Mouse (Mus musculus): Measurements from ENCODE around the gene Slc38a2. TPM values are rescaled to one million over a fixed set of nuclear protein-coding genes. Genes with fewer than 3 reads are reported as not detected.
A peak's percentile ranks its signal among the peaks of the same experiment; 100 is the strongest.

Slc38a2 gene
- polyA plus RNA-seq (2016; fragmentation: Nextera tagmentation; extraction: Ambion mirVana), result 57.6 and 62.7 TPM in 2 replicates

DNA sequence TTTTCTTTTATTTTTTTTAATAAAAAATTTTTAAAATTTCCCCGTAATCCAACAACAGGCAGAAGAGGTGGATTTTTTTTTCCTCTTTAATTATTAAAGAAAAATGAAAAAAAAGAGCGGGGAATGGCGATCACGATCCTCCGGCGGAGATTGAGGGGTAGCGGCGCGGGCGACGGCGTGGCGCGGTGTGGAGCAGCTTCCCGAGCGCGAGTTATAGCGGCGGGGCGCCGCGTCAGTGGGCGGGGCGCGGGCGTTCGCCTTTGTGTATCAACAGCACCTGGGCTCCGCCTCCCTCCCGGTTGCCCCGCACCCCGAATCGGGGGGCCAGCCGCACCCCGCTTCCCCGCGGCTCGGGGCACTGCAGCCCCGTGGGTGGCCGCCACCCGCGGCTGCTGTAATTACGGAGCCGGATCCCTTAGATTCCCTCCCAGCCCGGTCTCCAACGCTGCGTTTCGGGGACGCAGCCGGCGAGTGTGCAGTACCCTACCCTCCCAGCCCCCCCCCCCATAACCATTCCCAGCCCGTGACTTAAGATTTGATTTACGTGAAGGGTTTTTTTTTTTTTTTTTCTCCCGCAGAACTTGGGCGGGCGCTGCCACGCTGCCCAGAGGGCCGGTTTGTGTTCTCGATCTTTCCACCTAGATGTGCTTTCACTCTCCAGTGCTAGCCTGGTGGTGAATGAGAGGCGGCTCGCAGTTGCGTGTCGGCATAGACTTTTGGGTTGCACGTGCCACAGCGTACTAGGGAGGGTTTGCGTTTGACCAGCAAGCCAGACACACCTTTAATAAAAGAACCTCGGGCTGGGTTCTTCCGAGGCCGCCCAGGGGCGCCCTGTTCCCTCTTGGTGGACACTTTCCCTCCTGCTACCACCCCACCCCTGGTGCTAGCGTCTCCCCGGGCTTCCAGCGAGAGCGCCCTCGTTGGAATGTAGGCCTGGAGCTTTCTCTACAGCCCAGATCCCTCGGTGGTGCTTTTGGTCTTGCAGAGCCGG is at the start of gene Slc38a2:
Gene Slc38a2 (minus strand): TSS at position 210 of the 991 bp plus-strand sequence.
- 1% methylated on average over 62 of the region's 76 CpGs for WGBS (ENCODE audit: insufficient replicate concordance)
- Histone ChIP-seq H3K4me3 (peak within 1 kb of the TSS; percentile 91), H3K4me1 (peaks cover 45% of the 10 kb centered on the region), H3K27me3 (replicated peaks) (peaks cover 7% of the 10 kb centered on the region; the same call in 1 of the 2 replicates), H3K9me3 (replicated peaks) (no peaks in the 10 kb centered on the region), H3K4me2 (peak within 1 kb of the TSS; percentile 93), H3K27ac (peak within 1 kb of the TSS; percentile 97), H3K9ac (peak within 1 kb of the TSS; percentile 98), H3K36me3 (peaks cover 37% of the 10 kb centered on the region)
- peak; percentile 85 for ATAC-seq

DNA sequence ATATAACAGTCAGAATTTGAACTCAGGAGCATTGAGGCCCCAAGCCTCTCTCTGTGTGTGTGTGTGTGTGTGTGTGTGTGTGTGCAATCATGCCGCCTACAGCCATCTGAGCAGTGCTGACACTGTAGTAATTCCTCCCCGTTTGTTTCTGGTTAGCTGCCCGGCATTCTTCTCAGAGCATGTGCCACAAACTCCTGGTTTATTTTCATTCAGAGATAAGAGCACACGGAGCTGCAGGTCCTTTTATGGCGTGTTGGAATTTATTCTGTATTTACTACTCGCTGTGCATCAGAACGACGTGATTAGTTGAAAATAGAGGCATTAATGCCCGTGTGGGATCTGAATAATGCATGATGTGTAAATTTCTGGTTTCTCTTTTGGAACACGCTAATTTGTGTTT is 49.6 kb upstream of the Slc38a2 start:
- H3K9ac ChIP-seq, result no peak overlapping the region
- no peak overlapping the region for H3K4me2 ChIP-seq
- H3K36me3 ChIP-seq, result no peaks in the 10 kb centered on the region
- H3K27me3 ChIP-seq (replicated peaks), result no peaks in the 10 kb centered on the region
- WGBS (ENCODE audit: insufficient replicate concordance), result 58% methylated on average over 10 of the region's 10 CpGs
- ATAC-seq, result no peak
- H3K27ac ChIP-seq, result no peak overlapping the region
- no peak overlapping the region for H3K4me3 ChIP-seq
- peaks cover 34% of the 10 kb centered on the region for H3K4me1 ChIP-seq
- H3K9me3 ChIP-seq (replicated peaks), result no peaks in the 10 kb centered on the region

DNA sequence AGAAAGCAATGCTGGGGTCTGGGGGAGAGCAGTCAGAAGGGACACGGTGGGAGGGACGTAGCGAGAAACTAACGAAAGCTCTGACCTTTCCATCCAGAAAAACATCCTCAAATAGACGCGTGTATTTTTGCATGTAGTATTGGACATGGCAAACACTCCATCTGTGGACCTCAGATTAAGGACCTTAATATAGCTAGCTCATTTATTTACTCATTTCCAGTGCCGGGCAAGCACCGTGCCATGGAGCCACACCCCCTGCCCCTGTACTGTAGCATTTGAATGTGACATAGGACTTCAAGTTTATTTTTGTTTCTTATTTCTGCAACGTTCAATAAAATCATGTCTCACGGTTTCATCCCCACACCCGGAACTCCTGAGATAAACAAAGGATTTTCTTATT is 48.0 kb upstream of the Slc38a2 start:
- no peak overlapping the region for H3K27ac ChIP-seq
- no peaks in the 10 kb centered on the region for H3K9me3 ChIP-seq (replicated peaks)
- 89% methylated on average over 11 of the region's 11 CpGs for WGBS (ENCODE audit: insufficient replicate concordance)
- ATAC-seq, result no peak
- H3K27me3 ChIP-seq (replicated peaks), result no peaks in the 10 kb centered on the region
- H3K36me3 ChIP-seq, result no peaks in the 10 kb centered on the region
- H3K9ac ChIP-seq, result no peak overlapping the region
- H3K4me2 ChIP-seq, result no peak overlapping the region
- H3K4me3 ChIP-seq, result no peak overlapping the region
- peaks cover 47% of the 10 kb centered on the region for H3K4me1 ChIP-seq

DNA sequence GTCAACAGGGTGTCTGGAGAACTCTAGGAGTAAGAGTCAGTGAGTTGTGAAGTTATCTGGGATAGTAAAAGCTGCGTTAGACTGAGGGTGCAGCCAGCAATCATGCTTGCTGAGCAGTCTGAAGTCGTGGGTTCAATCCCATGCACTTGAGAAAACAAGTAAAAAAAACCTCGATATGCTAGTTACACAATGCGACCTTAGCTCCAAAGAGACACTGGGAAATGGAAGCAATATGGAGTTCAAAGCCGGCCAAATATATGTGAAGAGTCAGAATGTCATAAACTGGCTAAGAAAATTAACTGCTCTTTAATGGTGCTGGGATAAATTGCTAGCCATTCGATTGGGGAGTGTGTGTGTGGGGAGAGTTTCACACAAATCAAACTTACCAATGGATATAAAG is 47.5 kb upstream of the Slc38a2 start:
- ATAC-seq, result no peak
- Histone ChIP-seq H3K27me3 (replicated peaks) (no peaks in the 10 kb centered on the region), H3K4me3 (no peak overlapping the region), H3K9me3 (replicated peaks) (no peaks in the 10 kb centered on the region), H3K9ac (no peak overlapping the region), H3K36me3 (no peaks in the 10 kb centered on the region), H3K4me2 (no peak overlapping the region), H3K4me1 (peaks cover 45% of the 10 kb centered on the region), H3K27ac (no peak overlapping the region)
- WGBS (ENCODE audit: insufficient replicate concordance), result 72% methylated on average over 6 of the region's 6 CpGs

DNA sequence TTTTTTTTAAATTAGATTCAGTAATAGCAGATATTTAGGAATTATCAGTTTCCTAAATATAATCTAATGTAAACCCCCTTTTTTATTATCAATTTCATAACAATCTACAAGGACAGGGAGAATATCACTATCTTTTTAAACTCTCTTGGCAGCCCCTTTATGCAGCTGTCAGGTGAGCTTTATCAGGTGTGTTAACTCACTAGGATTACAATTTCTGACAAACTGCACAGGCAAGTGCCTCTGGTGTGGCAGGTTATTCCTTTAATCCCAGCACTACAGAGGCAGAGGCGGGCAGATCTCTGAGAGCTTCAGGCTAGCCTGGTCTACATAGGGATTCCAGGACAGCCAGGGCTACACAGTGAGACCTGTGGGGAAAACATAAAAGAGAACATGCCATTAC is 45.8 kb upstream of the Slc38a2 start:
- Histone ChIP-seq H3K4me3 (no peak overlapping the region), H3K4me1 (peaks cover 37% of the 10 kb centered on the region), H3K9me3 (replicated peaks) (no peaks in the 10 kb centered on the region), H3K27me3 (replicated peaks) (no peaks in the 10 kb centered on the region), H3K4me2 (no peak overlapping the region), H3K36me3 (no peaks in the 10 kb centered on the region), H3K9ac (no peak overlapping the region), H3K27ac (no peak overlapping the region)
- ATAC-seq, result no peak
- 72% methylated on average over 1 of the region's 1 CpGs for WGBS (ENCODE audit: insufficient replicate concordance)

DNA sequence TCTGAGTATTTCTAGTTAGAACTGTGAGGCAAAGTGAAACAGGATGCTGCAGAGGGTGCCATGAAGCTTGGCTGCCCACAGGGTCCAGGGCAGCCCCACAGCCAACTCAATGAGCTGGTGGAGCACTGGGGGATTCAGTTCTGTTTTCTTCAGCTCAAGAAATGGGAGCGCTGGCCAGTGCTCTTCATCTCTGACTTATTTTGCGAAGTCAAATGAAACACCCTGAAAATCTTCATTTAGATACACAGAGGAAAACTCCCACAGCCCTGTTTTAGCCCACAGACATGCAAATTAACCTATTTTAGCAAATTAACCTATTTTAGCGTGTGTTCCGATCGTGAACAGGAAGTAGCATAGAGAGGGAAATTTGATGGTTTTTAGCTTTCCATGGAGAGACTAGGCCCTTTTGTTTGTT is 45.4 kb upstream of the Slc38a2 start:
- Histone ChIP-seq H3K27ac (peak overlapping the region; percentile 72), H3K4me2 (peak overlapping the region; percentile 56)

DNA sequence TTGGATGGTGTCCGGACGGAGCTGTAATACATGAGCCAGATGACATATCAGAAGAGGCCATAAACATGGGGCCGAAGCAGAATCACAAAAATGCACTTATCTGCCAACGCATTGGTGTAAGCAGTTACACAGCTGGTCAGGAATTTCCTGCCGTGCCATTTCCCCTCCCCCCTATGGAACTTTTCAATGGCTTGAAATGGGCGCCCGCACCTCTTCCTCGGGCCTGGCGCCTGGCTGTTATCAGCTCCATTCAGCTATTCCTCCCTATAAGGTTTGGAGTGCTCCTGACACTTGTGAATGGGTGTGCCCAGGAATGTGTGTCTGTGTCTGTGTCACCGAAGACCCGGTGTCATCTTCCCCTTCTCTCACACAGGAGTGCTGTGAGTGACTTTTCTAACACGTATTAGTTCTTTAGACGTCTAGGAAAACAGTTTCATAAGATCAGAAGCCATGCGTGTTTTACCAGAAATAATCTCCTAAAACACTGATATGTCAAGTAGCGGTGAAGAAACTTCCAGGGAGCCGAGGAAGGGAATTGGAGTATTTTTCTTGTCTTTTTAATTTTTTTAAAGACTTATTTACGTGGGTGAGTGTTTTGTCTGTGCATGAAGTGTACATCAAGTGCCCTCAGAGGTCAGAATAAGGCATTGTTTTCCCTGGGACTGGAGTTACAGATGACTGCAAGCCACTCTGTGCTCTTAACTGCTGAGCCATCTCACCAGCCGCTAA is 44.8 kb upstream of the Slc38a2 start:
- H3K4me2 ChIP-seq, result peak overlapping the region; percentile 56
- H3K4me3 ChIP-seq, result peak overlapping the region; percentile 22; the same call in 1 of the 2 replicates
- WGBS (ENCODE audit: insufficient replicate concordance), result 24% methylated on average over 18 of the region's 18 CpGs
- H3K9me3 ChIP-seq (replicated peaks), result no peaks in the 10 kb centered on the region
- no peak overlapping the region for H3K9ac ChIP-seq
- H3K36me3 ChIP-seq, result no peaks in the 10 kb centered on the region
- peak overlapping the region; percentile 72 for H3K27ac ChIP-seq
- ATAC-seq, result peak; percentile 80
- H3K4me1 ChIP-seq, result peaks cover 37% of the 10 kb centered on the region
- H3K27me3 ChIP-seq (replicated peaks), result no peaks in the 10 kb centered on the region

More for the DNA sequence above, 45.4 kb upstream of the Slc38a2 start:
- H3K36me3 ChIP-seq, result no peaks in the 10 kb centered on the region
- no peak for ATAC-seq
- no peak overlapping the region; the same call in 1 of the 2 replicates for H3K4me3 ChIP-seq
- 72% methylated on average over 5 of the region's 5 CpGs for WGBS (ENCODE audit: insufficient replicate concordance)
- no peaks in the 10 kb centered on the region for H3K27me3 ChIP-seq (replicated peaks)
- peaks cover 38% of the 10 kb centered on the region for H3K4me1 ChIP-seq
- no peak overlapping the region for H3K9ac ChIP-seq
- H3K9me3 ChIP-seq (replicated peaks), result no peaks in the 10 kb centered on the region

DNA sequence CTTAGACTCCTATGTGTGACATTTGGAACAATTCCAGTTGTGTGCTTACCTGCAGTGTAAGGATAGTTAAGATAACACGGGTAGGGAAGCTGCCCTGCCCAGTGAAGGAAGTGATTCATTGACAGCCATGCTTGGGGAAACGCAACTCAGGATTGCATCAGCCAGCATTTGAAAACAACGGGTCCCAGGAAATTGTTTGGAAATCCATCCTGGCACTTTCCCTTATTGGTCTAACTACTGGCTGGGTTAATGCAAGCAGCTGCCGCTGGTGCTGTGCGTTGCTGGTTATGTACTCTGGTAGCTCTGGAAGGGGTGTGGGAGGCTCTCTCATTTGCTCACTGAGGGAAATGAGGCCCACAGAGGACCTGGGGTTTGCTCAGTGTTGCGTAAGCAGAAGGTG is 43.7 kb upstream of the Slc38a2 start:
- H3K4me1 ChIP-seq, result peaks cover 37% of the 10 kb centered on the region
- H3K27ac ChIP-seq, result peak overlapping the region; percentile 72; the same call in 1 of the 2 replicates
- no peak overlapping the region for H3K4me2 ChIP-seq
- WGBS (ENCODE audit: insufficient replicate concordance), result 44% methylated on average over 6 of the region's 6 CpGs
- 0 out of 2 replicates have a peak, but pooled peaks have one; percentile 30 for ATAC-seq
- no peaks in the 10 kb centered on the region for H3K36me3 ChIP-seq
- H3K9me3 ChIP-seq (replicated peaks), result no peaks in the 10 kb centered on the region
- no peaks in the 10 kb centered on the region for H3K27me3 ChIP-seq (replicated peaks)
- 0 out of 2 replicates have a peak overlapping the region, but pooled peaks have one; percentile 36 for H3K9ac ChIP-seq
- H3K4me3 ChIP-seq, result no peak overlapping the region

DNA sequence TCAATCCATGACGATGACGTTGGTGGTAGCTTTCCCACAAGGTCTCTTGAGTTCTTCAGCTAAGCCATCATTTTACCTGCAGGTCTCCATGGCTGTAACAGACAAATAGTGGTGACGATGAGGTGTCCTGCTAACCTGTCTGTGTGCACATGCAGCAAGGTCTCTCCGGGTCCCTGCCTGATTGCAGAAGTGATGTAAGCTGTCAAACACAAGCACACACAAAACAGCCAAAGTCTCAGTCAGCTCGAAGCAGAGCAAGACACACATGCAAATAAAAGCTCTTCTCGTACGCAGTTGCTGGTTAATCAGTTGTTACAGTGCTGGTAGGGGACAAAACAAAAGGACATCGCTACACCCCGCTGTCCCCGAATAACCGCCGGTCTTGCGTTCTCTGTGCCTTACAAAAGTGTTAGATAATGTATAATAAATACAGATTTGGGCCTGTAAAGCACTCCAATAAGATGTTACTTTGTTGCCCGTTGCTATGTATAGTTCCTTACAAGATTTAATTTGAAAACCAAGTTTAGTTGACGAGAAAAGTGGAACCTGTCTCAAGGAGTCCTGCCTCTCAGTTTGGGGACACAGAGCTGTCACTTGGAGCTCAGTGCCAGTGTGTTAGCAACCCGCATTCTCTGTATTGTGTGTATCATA is 43.2 kb upstream of the Slc38a2 start:
- Histone ChIP-seq H3K27ac (peak overlapping the region; percentile 72; the same call in 1 of the 2 replicates), H3K27me3 (replicated peaks) (no peaks in the 10 kb centered on the region), H3K9ac (no peak overlapping the region), H3K4me3 (no peak overlapping the region), H3K4me2 (no peak overlapping the region), H3K36me3 (no peaks in the 10 kb centered on the region), H3K4me1 (peaks cover 39% of the 10 kb centered on the region), H3K9me3 (replicated peaks) (no peaks in the 10 kb centered on the region)
- 79% methylated on average over 16 of the region's 16 CpGs for WGBS (ENCODE audit: insufficient replicate concordance)
- ATAC-seq, result 0 out of 2 replicates have a peak, but pooled peaks have one; percentile 17

DNA sequence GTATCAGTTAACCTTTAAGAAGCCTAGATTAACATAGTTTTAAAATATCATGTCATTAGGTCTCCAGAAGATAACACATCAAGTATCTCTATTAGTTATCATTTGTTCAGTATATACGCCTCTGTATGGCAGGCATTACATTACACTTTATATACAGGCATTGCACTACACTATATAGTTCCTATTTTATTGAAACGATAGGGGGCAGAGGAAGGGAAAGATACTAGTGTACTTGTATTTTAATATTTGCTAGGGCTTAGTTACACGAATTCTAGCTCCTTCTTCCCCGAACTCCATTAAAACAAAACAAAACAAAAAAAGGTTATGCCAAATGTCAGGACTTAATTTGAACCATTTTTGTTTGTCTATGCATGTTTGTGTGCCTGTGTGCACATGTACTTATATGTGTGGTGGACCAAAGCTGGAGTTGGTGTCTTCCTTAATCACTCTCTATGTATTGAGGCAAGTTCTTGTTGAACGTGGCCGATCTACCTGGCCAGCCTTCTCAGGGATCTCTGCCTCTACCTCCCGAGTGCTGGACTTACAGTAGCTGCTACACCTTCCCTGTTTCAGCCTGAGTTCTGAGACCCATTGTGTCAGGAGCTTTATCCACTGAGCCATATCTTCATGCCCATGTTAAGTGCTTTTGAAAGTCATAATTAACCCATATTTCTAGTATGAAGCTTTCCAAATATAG is 41.5 kb upstream of the Slc38a2 start:
- H3K27ac ChIP-seq, result no peak overlapping the region
- 65% methylated on average over 7 of the region's 7 CpGs for WGBS (ENCODE audit: insufficient replicate concordance)
- H3K9me3 ChIP-seq (replicated peaks), result no peaks in the 10 kb centered on the region
- no peak overlapping the region for H3K4me3 ChIP-seq
- peaks cover 44% of the 10 kb centered on the region for H3K4me1 ChIP-seq
- H3K9ac ChIP-seq, result no peak overlapping the region
- no peak overlapping the region for H3K4me2 ChIP-seq
- ATAC-seq, result no peak
- H3K27me3 ChIP-seq (replicated peaks), result no peaks in the 10 kb centered on the region
- no peaks in the 10 kb centered on the region for H3K36me3 ChIP-seq

DNA sequence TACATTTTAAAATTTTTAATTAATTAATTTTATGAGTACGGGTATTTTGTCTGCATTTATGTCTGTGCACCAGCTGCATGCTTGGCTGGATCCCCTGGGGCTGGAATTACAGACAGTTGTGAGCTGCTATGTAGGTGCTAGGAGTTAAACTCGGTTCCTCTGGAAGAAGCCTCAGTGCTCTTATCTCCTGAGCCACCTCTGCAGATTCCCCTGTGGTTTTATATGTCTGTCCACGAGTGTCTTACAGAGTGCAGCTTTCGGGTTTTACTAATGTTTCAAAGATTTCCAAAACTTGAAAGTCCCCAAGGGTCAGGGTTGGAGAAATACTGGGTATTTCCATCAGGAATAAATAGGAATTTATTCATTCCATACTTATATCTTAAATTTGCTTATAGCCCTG is 40.6 kb upstream of the Slc38a2 start:
- H3K27ac ChIP-seq, result no peak overlapping the region
- H3K4me2 ChIP-seq, result no peak overlapping the region
- 14% methylated on average over 4 of the region's 4 CpGs for WGBS (ENCODE audit: insufficient replicate concordance)
- no peaks in the 10 kb centered on the region for H3K36me3 ChIP-seq
- H3K27me3 ChIP-seq (replicated peaks), result no peaks in the 10 kb centered on the region
- H3K4me3 ChIP-seq, result no peak overlapping the region
- H3K9ac ChIP-seq, result no peak overlapping the region
- ATAC-seq, result no peak
- peaks cover 38% of the 10 kb centered on the region for H3K4me1 ChIP-seq
- no peaks in the 10 kb centered on the region for H3K9me3 ChIP-seq (replicated peaks)

Data from liver, embryonic 12.5 days (tissue).